Mouse (Mus musculus): ENCODE measurements around the gene Ypel4.
"Not testable (repeated sequence)": the region's sequence is repeated elsewhere in the genome, so short reads cannot be mapped to it uniquely, and the experiment has no call there.

The Ypel4 gene

DNA sequence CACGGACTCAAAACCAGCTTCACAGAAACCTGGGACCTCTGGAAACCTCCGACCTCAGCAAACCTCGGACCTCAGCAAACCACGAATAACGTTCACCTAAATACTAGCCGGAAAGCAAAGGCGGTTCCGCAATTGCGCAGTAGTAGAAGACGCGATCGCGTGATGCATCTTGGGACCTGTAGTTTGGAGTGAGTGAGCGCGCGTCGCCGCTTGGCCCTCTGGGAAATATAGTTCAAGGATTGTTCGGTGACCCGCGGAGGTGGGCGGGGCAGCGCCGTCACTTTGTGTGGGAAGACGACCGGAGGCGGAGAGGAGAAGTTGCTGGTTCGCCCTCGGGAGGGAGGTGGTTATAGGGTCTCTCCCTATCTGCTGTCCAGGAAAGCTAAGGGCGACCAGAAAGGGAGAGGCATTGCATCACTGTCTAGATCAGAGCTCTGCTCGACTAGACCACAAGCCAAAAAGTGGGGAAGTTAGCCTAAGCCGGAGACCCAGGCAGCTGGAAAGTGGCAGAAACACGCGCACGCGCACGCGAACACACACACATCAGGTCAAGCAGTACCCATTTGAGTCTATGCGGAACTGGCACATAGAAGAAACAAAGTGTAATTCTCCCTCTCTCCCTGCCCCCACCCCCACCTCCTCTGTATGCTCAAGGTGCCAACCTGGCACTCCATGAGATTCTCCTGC is 6.5 kb upstream of the Ypel4 start, which contains the start of gene Clp1:
Gene Clp1, minus strand, starts transcription at position 179 of the 687 bp plus-strand sequence.
- DNase-seq (ENCODE audit: low spot score in 2 of 2): peak; percentile 92 to 94

- DNase-seq (ENCODE audit: low spot score in 2 of 2): not testable (repeated sequence)
These were observed 5.7 kb upstream of the Ypel4 start for GRCm38 (mm10) chr2:84728191-84728590.

- DNase-seq (ENCODE audit: low spot score in 2 of 2): no peak
These were observed 2.7 kb upstream of the Ypel4 start for GRCm38 (mm10) chr2:84731206-84731605.

DNA sequence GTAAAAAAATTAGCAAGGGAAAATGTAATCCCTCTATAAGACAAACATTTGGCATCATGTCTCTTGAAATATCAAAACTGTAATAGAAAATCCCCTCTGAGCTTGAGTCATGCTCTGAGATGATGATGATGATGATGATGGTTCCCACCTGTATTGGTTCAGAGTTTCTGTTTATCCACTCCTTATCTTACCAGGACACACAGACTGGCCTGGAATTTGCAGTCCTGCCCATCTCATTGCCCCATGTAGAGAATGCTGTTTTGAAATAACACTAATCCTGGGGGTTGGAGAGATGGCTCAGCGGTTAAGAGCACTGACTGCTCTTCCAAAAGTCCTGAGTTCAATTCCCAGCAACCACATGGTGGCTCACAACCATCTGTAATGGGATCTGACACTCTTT is 1.5 kb upstream of the Ypel4 start:
- no peak for DNase-seq (ENCODE audit: low spot score in 2 of 2)

- peak in 1 of 2 experiments; percentile 35 for DNase-seq (ENCODE audit: low spot score in 2 of 2)
These were observed 550 bp downstream of the Ypel4 start for GRCm38 (mm10) chr2:84734351-84734864.

GRCm38 (mm10) chr2:84734919-84735318 is 1.1 kb downstream of the Ypel4 start:
- DNase-seq (ENCODE audit: low spot score in 2 of 2): no peak

- DNase-seq (ENCODE audit: low spot score in 2 of 2): peak in 1 of 2 experiments; percentile 8
These were observed 1.6 kb downstream of the Ypel4 start for GRCm38 (mm10) chr2:84735346-84735920.

GRCm38 (mm10) chr2:84736312-84737161 is 2.7 kb downstream of the Ypel4 start:
- no peak for DNase-seq (ENCODE audit: low spot score in 2 of 2)

DNA sequence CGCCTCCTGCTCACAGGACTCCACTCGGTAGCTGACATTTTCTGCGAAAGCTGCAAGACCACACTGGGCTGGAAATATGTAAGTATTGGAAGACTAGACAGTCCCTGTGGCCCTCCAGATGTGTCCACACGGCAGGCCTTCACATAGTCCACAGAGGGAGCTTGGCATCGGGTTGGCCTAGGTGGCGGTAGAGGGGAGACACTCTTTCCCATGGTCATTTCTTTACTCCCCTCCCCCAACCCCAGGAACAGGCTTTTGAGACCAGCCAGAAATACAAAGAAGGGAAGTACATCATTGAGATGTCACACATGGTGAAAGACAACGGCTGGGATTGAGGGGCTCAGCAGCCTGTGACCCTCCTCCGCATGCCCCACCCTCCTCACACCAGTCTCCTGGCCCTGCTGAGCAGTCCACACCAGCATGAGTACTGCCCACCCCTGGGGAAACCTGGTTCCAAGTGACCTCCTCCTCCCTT is 3.6 kb downstream of the Ypel4 start:
- no peak for DNase-seq (ENCODE audit: low spot score in 2 of 2)

DNA sequence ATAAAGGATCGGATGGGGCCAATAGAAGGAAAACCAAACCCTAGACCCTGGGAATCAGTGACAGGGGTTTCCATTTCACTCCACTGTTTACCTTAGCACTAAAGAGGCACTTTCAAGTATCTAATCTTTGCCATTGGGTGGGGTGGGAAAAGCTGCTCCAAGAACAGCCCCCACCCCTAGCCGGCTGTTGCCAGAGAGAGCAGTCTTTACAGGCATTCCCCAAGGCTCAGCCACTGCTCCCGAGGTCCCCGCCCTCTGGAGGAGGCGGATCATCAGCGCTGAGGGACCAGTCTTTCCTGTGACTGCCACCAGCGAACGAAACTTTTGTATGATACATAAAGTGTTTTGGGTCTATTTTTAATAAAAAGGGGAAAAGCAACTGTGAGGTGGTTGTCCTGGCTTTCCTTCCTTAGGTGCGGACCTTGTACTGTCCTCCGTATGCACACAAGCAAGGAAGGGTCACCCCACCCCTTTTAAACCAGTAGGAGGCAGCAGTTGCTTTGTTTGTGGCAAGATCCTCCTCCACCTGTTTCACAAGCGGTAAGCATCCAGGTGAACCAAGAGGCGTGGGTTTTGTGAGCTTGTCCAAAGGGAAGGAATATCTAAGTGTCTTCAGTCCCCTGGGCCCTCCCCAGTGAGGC is 4.5 kb downstream of the Ypel4 start:
- DNase-seq (ENCODE audit: low spot score in 2 of 2): no peak

DNA sequence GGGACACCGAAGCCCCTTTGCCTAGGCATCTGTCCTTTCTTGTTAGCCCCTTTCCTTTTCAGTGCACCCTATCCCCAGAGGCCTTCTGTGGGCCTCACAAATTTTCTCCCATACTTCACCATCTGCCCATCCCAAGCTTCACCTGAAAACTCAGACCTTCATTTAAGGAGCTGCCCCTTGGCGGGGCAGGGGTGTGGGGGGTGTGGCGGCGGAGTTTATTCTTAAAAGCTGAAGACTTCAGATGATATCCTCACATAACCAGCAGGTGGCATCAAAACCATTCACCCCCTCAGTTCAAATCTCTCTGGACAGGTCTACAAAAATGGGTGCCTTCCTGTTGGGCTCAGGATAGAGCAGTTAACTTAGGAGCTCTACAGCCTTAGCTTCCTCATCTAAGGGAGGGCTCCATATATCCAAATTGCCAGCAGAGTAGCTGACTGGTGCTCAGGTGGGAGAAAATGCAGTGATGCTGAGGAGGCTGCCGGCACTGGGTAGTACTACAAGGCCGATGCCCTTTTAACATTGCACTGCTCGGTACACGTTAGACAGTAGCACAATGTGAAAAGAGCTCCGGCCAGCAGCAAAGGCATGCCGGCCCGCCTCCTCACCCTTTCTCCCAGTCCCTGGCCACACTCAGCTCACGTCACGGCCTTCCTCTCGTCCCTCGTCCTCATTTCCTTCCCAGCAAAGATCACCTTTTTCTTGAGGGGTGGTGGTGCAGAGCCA is 6.9 kb downstream of the Ypel4 start:
- no peak for DNase-seq (ENCODE audit: low spot score in 2 of 2)

- no peak for DNase-seq (ENCODE audit: low spot score in 2 of 2)
These were observed 8.1 kb downstream of the Ypel4 start for GRCm38 (mm10) chr2:84741841-84742450.

- DNase-seq (ENCODE audit: low spot score in 2 of 2): peak in 1 of 2 experiments; percentile 53
These were observed 8.8 kb downstream of the Ypel4 start for GRCm38 (mm10) chr2:84742451-84743283.

- peak; percentile 80 to 82 for DNase-seq (ENCODE audit: low spot score in 2 of 2)
These were observed 9.7 kb downstream of the Ypel4 start, which contains the start of gene Gm19426 for GRCm38 (mm10) chr2:84743561-84743960. Gene Gm19426 (minus strand): TSS chr2:84743655.

DNA sequence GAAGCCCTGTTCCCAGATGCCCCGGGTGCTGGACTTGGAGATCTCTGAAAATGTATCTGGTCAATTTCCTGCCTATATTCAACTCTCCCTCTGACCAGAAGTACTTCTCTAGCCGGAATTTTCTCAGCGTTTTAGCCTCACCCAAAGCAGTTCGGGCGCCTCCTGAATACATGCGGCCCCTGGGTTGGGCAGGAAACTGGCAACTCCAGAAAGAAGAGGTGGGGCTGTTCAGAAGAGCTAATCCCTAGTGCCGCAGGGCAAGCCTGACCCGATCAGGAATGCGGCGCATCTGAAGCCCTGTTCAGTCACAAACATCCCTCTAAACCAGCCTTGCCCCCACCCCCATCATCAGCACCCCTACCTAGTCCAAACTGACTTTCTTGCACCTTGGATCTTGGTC is 10.3 kb downstream of the Ypel4 start:
- no peak for DNase-seq (ENCODE audit: low spot score in 2 of 2)

GRCm38 (mm10) chr2:84750115-84750514 is 16.3 kb downstream of the Ypel4 start:
- DNase-seq (ENCODE audit: low spot score in 2 of 2): no peak

GRCm38 (mm10) chr2:84756245-84756644 is 22.4 kb downstream of the Ypel4 start:
- no peak for DNase-seq (ENCODE audit: low spot score in 2 of 2)

GRCm38 (mm10) chr2:84757026-84757682 is 23.3 kb downstream of the Ypel4 start:
- DNase-seq (ENCODE audit: low spot score in 2 of 2): no peak

- DNase-seq (ENCODE audit: low spot score in 2 of 2): no peak
These were observed 24.8 kb downstream of the Ypel4 start for GRCm38 (mm10) chr2:84758542-84759127.

All from frontal cortex, postnatal 10 days (tissue).